Mouse (Mus musculus) spleen, adult 2 months (tissue): ENCODE measurements around the gene Fgfr2.

Experiments
- CTCF ChIP-seq: fragments of 200-500 bp; IDR thresholded peaks from 2 replicates; pipeline ENCODE4 v1.5.1; 2011; ENCODE audit warnings: mild to moderate bottlenecking, inconsistent platforms; ENCODE audit not compliant: insufficient read depth, insufficient read length, insufficient replicate concordance; ENCODE audit errors: extremely low read depth
- POLR2A ChIP-seq: fragments of 200-500 bp; IDR thresholded peaks from 2 replicates; pipeline ENCODE4 v1.6.1; 2011; ENCODE audit warnings: low read depth, low read length, inconsistent platforms

DNA sequence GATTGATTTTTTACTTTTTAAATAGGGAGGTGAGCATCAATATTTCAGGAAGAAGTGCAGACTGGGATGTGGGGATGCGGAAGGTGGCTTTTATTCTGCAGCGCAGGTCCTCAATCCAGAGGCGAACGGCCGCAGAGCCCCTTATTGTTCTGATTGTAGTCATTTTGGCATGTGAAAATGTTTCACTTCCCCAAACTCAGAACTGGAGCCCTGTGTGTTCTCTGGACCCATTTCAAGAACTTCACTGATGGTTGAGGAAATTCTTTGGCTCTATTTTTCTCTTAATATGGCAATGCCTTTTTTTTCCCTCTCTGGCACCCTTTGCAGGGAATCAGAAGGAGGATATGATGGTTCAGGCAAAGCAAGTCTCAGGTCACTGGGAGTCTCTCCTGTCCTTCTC, 2154.1 kb downstream of the Fgfr2 start:
- TF ChIP-seq CTCF (no peak), POLR2A (no peak)
